Mouse (Mus musculus) limb, embryonic 12.5 days (tissue): ENCODE data around the gene Tob1. TPM values are rescaled to one million over a fixed set of nuclear protein-coding genes. Genes with fewer than 3 reads are reported as not detected.

ENCODE experiments used
- ATAC-seq: fragments of 200-750 bp; cut with Nextera tagmentation; 2 replicates; pipeline ENCODE4 v1.8.0; 2017; ENCODE audit warnings: low read depth, moderate TSS enrichment; ENCODE audit not compliant: insufficient number of reproducible peaks, insufficient read depth, low FRiP score, low TSS enrichment
- H3K27ac ChIP-seq: fragments of 300-500 bp; sonication (generic); 2 replicates; pipeline ENCODE4 v1.5.1; 2016; ENCODE audit warnings: mild to moderate bottlenecking, moderate library complexity
- H3K27me3 ChIP-seq: fragments of 300-500 bp; sonication (generic); 2 replicates; pipeline ENCODE4 v1.6.1; 2016; ENCODE audit warnings: mild to moderate bottlenecking, moderate library complexity
- H3K36me3 ChIP-seq: fragments of 300-500 bp; sonication (generic); 2 replicates; pipeline ENCODE4 v1.6.1; 2016; ENCODE audit warnings: mild to moderate bottlenecking, moderate library complexity
- H3K4me1 ChIP-seq: fragments of 300-500 bp; sonication (generic); replicated peaks from 2 replicates; pipeline ENCODE4 v1.6.1; 2016
- H3K4me2 ChIP-seq: fragments of 300-500 bp; sonication (generic); 2 replicates; pipeline ENCODE4 v1.6.1; 2016; ENCODE audit warnings: mild to moderate bottlenecking, moderate library complexity
- H3K4me3 ChIP-seq: fragments of 300-500 bp; sonication (generic); replicated peaks from 2 replicates; pipeline ENCODE4 v1.5.1; 2016; ENCODE audit warnings: mild to moderate bottlenecking
- H3K9ac ChIP-seq: fragments of 300-500 bp; sonication (generic); replicated peaks from 2 replicates; pipeline ENCODE4 v1.6.1; 2016; ENCODE audit warnings: mild to moderate bottlenecking, moderate library complexity
- H3K9me3 ChIP-seq: fragments of 300-500 bp; sonication (generic); 2 replicates; pipeline ENCODE4 v1.6.1; 2016; ENCODE audit warnings: mild to moderate bottlenecking, moderate library complexity
- WGBS: fragments of 180-500 bp; shearing (Covaris S2); methylation state at CpG from one replicate; pipeline ENCODE4 v1.1.7; 2016; 5-methylcytosine and 5-hydroxymethylcytosine counted together
- polyA plus RNA-seq: library from polyadenylated mRNA; unstranded; fragments of >200 nt; fragmentation: Nextera tagmentation; extraction: Ambion mirVana; gene quantifications from 2 replicates; pipeline ENCODE4 v1.2.1, GENCODE M21; 2016

The Tob1 gene
- polyA plus RNA-seq, 1 experiment from 2014 or later, result 37.1 TPM

DNA sequence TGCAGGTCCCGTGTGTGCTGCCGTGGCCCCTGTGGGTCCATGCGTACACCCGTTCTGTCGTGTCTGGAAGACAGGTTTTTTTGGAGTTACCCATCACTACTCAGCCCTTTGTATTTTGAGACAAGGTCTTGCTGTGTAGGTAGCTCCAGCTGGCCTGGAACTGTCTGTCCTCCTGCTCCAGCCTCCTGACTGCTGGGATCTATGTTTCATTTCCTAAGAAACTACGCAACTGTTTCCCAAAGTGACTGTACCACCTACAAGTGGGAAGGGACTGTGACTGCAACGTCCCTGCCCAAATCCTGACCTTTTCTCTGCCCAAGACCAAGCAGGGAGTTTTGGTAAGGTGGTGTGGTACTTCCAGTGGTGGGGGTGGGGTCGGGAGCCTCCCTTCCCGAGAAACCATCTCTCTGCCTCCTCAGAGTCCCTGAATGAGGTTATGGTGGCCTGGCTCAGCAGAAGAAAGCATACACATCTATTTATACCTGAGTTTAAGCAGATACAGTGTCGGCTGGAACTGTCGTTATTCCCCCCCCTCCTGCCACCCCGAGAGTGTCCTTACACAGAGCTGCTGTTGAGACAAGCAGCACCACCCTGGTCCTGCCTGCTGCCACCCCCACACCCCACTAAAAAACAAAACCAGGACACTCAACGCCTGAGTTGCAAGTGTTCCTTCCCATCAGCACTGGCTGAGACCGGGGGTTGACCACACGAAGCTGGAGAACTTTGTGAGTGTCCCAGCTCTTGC, 33.2 kb upstream of the Tob1 start:
- no peak overlapping the region for H3K27ac ChIP-seq
- H3K27me3 ChIP-seq, result no peaks in the 10 kb centered on the region
- no peaks in the 10 kb centered on the region for H3K36me3 ChIP-seq
- no peak overlapping the region for H3K4me3 ChIP-seq
- ATAC-seq, result no peak
- WGBS, result 69% methylated on average over 15 of the region's 15 CpGs
- H3K4me2 ChIP-seq, result no peak overlapping the region
- H3K9me3 ChIP-seq, result no peaks in the 10 kb centered on the region
- H3K4me1 ChIP-seq, result peaks cover 7% of the 10 kb centered on the region
- no peak overlapping the region for H3K9ac ChIP-seq

DNA sequence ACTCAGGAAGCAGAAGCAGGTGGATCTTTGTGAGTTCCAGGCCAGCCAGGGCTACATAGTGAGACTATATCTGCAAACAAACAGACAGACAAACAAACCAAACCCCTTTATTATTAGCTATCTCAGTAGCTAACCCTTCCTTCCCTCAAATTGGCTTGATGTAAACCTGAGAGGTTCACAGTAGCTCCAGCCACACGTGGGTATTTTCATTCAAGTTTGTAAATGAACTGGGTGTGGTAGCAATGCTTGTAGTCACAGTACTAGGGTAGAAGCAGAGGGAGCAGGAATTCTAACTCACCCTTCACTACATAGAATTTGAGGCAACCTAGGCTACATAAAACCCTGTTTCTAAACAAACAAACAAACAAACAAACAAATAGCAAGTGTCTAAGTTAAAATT, 31.5 kb upstream of the Tob1 start:
- ATAC-seq, result no peak
- Histone ChIP-seq H3K4me2 (no peak overlapping the region), H3K4me1 (peaks cover 7% of the 10 kb centered on the region), H3K9ac (no peak overlapping the region), H3K9me3 (no peaks in the 10 kb centered on the region), H3K27me3 (no peaks in the 10 kb centered on the region), H3K36me3 (no peaks in the 10 kb centered on the region), H3K4me3 (no peak overlapping the region), H3K27ac (no peak overlapping the region)
- WGBS, result 7% methylated on average over 1 of the region's 1 CpGs

DNA sequence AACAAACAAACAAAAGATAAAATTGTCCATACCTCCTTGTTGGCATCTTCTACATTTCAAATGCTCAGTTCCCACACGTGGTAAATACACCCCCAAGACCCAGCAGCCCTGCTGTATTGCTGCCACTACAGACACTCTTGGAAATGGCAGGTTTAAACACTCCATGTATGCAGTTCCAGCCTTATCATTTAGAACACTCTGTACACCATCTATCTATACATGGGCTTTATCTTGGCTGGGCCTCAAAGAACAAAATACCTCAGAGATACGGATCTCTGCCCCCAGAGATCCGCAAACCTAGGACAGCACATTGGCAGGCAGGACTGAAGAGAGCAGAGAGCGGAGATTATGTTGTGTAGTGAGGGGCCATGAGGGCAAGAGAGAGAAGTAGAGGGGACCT, 31.1 kb upstream of the Tob1 start:
- 82% methylated on average over 4 of the region's 4 CpGs for WGBS
- ATAC-seq, result no peak
- Histone ChIP-seq H3K27me3 (no peaks in the 10 kb centered on the region), H3K4me3 (no peak overlapping the region), H3K9ac (no peak overlapping the region), H3K4me1 (peaks cover 7% of the 10 kb centered on the region), H3K36me3 (no peaks in the 10 kb centered on the region), H3K4me2 (no peak overlapping the region), H3K9me3 (no peaks in the 10 kb centered on the region), H3K27ac (no peak overlapping the region)

DNA sequence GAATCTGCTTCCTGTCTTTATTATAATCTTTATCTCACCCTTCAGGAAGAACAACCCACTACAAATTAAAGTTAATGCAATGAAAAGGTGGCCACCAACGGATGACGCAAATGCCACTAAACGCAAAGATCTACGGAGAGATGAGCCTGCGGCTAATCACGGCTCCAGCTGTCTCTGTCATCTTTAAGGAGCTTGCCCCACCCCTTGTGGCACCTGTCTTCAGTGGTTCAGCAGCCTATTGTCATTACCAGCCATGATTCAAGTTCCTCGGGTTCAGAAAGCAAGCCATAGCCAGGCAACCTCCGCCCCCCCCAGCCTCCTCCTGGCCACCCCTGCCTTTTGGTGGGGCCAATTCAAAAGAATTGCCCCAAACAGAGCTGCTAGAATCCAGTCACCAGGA, 29.6 kb upstream of the Tob1 start:
- Histone ChIP-seq H3K4me3 (no peak overlapping the region), H3K4me2 (no peak overlapping the region), H3K27ac (no peak overlapping the region), H3K27me3 (no peaks in the 10 kb centered on the region), H3K9ac (no peak overlapping the region), H3K4me1 (no peaks in the 10 kb centered on the region), H3K9me3 (no peaks in the 10 kb centered on the region), H3K36me3 (no peaks in the 10 kb centered on the region)
- ATAC-seq, result no peak
- 90% methylated on average over 8 of the region's 8 CpGs for WGBS

GRCm38 (mm10) chr11:94182711-94183110, 28.5 kb upstream of the Tob1 start:
- Histone ChIP-seq H3K4me3 (no peak overlapping the region), H3K27me3 (no peaks in the 10 kb centered on the region), H3K9me3 (no peaks in the 10 kb centered on the region), H3K9ac (no peak overlapping the region), H3K4me1 (no peaks in the 10 kb centered on the region), H3K4me2 (no peak overlapping the region), H3K27ac (no peak overlapping the region), H3K36me3 (no peaks in the 10 kb centered on the region)
- 90% methylated on average over 4 of the region's 4 CpGs for WGBS
- ATAC-seq, result no peak

- ATAC-seq, result no peak
- Histone ChIP-seq H3K9ac (no peak overlapping the region), H3K36me3 (no peaks in the 10 kb centered on the region), H3K4me1 (no peaks in the 10 kb centered on the region), H3K4me2 (no peak overlapping the region), H3K27ac (no peak overlapping the region), H3K27me3 (no peaks in the 10 kb centered on the region), H3K9me3 (no peaks in the 10 kb centered on the region), H3K4me3 (no peak overlapping the region)
- 85% methylated on average over 5 of the region's 5 CpGs for WGBS
These were observed 28.1 kb upstream of the Tob1 start for GRCm38 (mm10) chr11:94183120-94183519.

GRCm38 (mm10) chr11:94183671-94184070, 27.6 kb upstream of the Tob1 start:
- no peaks in the 10 kb centered on the region for H3K36me3 ChIP-seq
- no peak overlapping the region for H3K9ac ChIP-seq
- ATAC-seq, result no peak
- H3K27me3 ChIP-seq, result no peaks in the 10 kb centered on the region
- H3K9me3 ChIP-seq, result no peaks in the 10 kb centered on the region
- no peak overlapping the region for H3K27ac ChIP-seq
- H3K4me1 ChIP-seq, result no peaks in the 10 kb centered on the region
- no peak overlapping the region for H3K4me3 ChIP-seq
- 77% methylated on average over 2 of the region's 2 CpGs for WGBS
- H3K4me2 ChIP-seq, result no peak overlapping the region

GRCm38 (mm10) chr11:94189579-94189978, 21.7 kb upstream of the Tob1 start:
- no peaks in the 10 kb centered on the region for H3K27me3 ChIP-seq

DNA sequence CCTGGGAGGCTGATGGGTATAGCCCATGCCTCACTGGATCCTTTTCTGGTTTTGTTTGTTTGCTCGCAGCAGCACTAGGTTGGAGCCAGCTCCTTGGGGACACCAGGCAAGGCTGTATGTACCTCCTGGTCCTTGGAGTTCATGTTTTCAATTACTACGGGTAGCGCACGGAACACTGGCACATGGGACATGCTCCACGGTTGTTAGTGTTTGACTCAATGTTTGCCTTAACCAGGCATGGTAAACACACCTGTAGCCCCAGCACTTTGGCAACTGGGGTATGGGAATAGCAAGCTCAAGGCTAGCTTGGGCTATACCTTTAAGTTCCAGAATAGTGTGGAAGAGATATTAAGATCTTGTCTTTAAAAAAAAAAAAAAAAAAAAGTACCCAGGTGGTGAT, 20.6 kb upstream of the Tob1 start:
- 74% methylated on average over 5 of the region's 5 CpGs for WGBS
- Histone ChIP-seq H3K9me3 (no peaks in the 10 kb centered on the region), H3K27me3 (no peaks in the 10 kb centered on the region), H3K4me2 (no peak overlapping the region), H3K4me1 (0 out of 2 replicates have a peak, but pooled peaks cover 2% of the 10 kb centered on the region), H3K36me3 (no peaks in the 10 kb centered on the region), H3K27ac (no peak overlapping the region), H3K4me3 (no peak overlapping the region), H3K9ac (no peak overlapping the region)
- ATAC-seq, result no peak

More at GRCm38 (mm10) chr11:94189579-94189978, 21.7 kb upstream of the Tob1 start:
- H3K4me3 ChIP-seq, result no peak overlapping the region
- no peaks in the 10 kb centered on the region for H3K9me3 ChIP-seq
- no peak overlapping the region for H3K27ac ChIP-seq
- WGBS, result 74% methylated on average over 10 of the region's 10 CpGs
- H3K4me1 ChIP-seq, result 0 out of 2 replicates have a peak, but pooled peaks cover 2% of the 10 kb centered on the region
- no peak overlapping the region for H3K9ac ChIP-seq
- no peak overlapping the region for H3K4me2 ChIP-seq
- H3K36me3 ChIP-seq, result no peaks in the 10 kb centered on the region
- ATAC-seq, result no peak

DNA sequence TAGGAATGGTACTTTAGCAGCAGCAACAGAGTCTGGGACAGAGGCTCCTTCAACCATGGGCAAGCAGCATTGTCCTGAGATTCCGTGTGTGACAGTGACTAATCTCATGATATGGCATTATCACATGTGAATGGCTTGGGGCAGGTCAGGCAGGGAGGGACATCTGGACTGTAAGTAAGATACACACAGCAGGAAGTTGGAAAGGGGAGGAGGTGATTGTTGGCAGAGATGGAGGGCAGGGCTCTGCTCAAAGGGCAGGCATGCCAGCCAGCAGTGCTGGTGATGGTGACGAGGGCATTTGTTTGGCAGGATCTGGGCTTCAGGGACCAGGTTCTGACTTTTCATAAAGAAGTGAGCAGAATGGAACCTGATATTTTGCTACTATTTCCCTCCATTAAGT, 18.1 kb upstream of the Tob1 start:
- Histone ChIP-seq H3K36me3 (no peaks in the 10 kb centered on the region), H3K9ac (no peak overlapping the region), H3K4me3 (no peak overlapping the region), H3K27me3 (no peaks in the 10 kb centered on the region), H3K9me3 (no peaks in the 10 kb centered on the region), H3K4me2 (no peak overlapping the region), H3K27ac (no peak overlapping the region), H3K4me1 (0 out of 2 replicates have a peak, but pooled peaks cover 2% of the 10 kb centered on the region)
- no peak for ATAC-seq
- 74% methylated on average over 2 of the region's 2 CpGs for WGBS

- no peak overlapping the region for H3K27ac ChIP-seq
- H3K27me3 ChIP-seq, result no peaks in the 10 kb centered on the region
- ATAC-seq, result no peak
- no peak overlapping the region for H3K9ac ChIP-seq
- H3K4me1 ChIP-seq, result no peaks in the 10 kb centered on the region
- WGBS, result 75% methylated on average over 3 of the region's 3 CpGs
- no peaks in the 10 kb centered on the region for H3K9me3 ChIP-seq
- H3K4me3 ChIP-seq, result no peak overlapping the region
- H3K4me2 ChIP-seq, result no peak overlapping the region
- no peaks in the 10 kb centered on the region for H3K36me3 ChIP-seq
These were observed 14.9 kb upstream of the Tob1 start for GRCm38 (mm10) chr11:94196311-94196710.
